Mouse (Mus musculus): ENCODE results near the gene Pitpnc1. TPM values are rescaled to one million over a fixed set of nuclear protein-coding genes. Genes with fewer than 3 reads are reported as not detected.
"Not testable (repeated sequence)": the region's sequence is repeated elsewhere in the genome, so short reads cannot be mapped to it uniquely, and the experiment has no call there.

The Pitpnc1 gene
- polyA plus RNA-seq, 1 experiment from 2014 or later, result 15.7 TPM

GRCm38 (mm10) chr11:107504364-107504763 is 33.9 kb upstream of the Pitpnc1 start:
- H3K36me3 ChIP-seq (ENCODE audit: control insufficient read depth, insufficient read depth, low read length); H3K9me3 ChIP-seq (ENCODE audit: control insufficient read depth, low read depth, low read length); H3K4me1 ChIP-seq (ENCODE audit: control insufficient read depth, insufficient read depth, low read length); H3K27me3 ChIP-seq (ENCODE audit: control insufficient read depth, insufficient read depth, low read length); ATAC-seq (ENCODE audit: insufficient number of reproducible peaks, insufficient read depth, low FRiP score, low read depth); H3K9ac ChIP-seq (replicated peaks; ENCODE audit: low read depth, low read length); H3K4me3 ChIP-seq (ENCODE audit: low read depth, low read length); H3K4me2 ChIP-seq (replicated peaks; ENCODE audit: low read depth, low read length); H3K27ac ChIP-seq (ENCODE audit: low read length): not testable (repeated sequence)
- WGBS, result 94% methylated on average over 3 of the region's 4 CpGs

GRCm38 (mm10) chr11:107502801-107503200 is 32.3 kb upstream of the Pitpnc1 start:
- Histone ChIP-seq H3K36me3 (ENCODE audit: control insufficient read depth, insufficient read depth, low read length) (peaks cover 12% of the 10 kb centered on the region), H3K27ac (ENCODE audit: low read length) (no peak overlapping the region), H3K27me3 (ENCODE audit: control insufficient read depth, insufficient read depth, low read length) (no peaks in the 10 kb centered on the region), H3K4me3 (ENCODE audit: low read depth, low read length) (no peak overlapping the region), H3K9ac (replicated peaks; ENCODE audit: low read depth, low read length) (no peak overlapping the region), H3K4me2 (replicated peaks; ENCODE audit: low read depth, low read length) (no peak overlapping the region), H3K9me3 (ENCODE audit: control insufficient read depth, low read depth, low read length) (no peaks in the 10 kb centered on the region), H3K4me1 (ENCODE audit: control insufficient read depth, insufficient read depth, low read length) (no peaks in the 10 kb centered on the region)
- 82% methylated on average over 8 of the region's 8 CpGs for WGBS
- no peak for ATAC-seq (ENCODE audit: insufficient number of reproducible peaks, insufficient read depth, low FRiP score, low read depth)

GRCm38 (mm10) chr11:107484341-107484740 is 13.8 kb upstream of the Pitpnc1 start:
- Histone ChIP-seq H3K27ac (ENCODE audit: low read length) (no peak overlapping the region), H3K27me3 (ENCODE audit: control insufficient read depth, insufficient read depth, low read length) (no peaks in the 10 kb centered on the region), H3K9me3 (ENCODE audit: control insufficient read depth, low read depth, low read length) (no peaks in the 10 kb centered on the region), H3K4me2 (replicated peaks; ENCODE audit: low read depth, low read length) (no peak overlapping the region), H3K4me1 (ENCODE audit: control insufficient read depth, insufficient read depth, low read length) (peaks cover 12% of the 10 kb centered on the region; the same call in 1 of the 2 replicates), H3K9ac (replicated peaks; ENCODE audit: low read depth, low read length) (no peak overlapping the region), H3K36me3 (ENCODE audit: control insufficient read depth, insufficient read depth, low read length) (peaks cover 36% of the 10 kb centered on the region), H3K4me3 (ENCODE audit: low read depth, low read length) (no peak overlapping the region)
- ATAC-seq (ENCODE audit: insufficient number of reproducible peaks, insufficient read depth, low FRiP score, low read depth), result no peak
- 89% methylated on average over 3 of the region's 3 CpGs for WGBS

- H3K4me2 ChIP-seq (replicated peaks; ENCODE audit: low read depth, low read length), result peak overlapping the region; percentile 92
- peak overlapping the region; percentile 97 for H3K9ac ChIP-seq (replicated peaks; ENCODE audit: low read depth, low read length)
- H3K27ac ChIP-seq (ENCODE audit: low read length), result peak overlapping the region; percentile 66
- no peak for ATAC-seq (ENCODE audit: insufficient number of reproducible peaks, insufficient read depth, low FRiP score, low read depth)
- H3K27me3 ChIP-seq (ENCODE audit: control insufficient read depth, insufficient read depth, low read length), result no peaks in the 10 kb centered on the region
- no peaks in the 10 kb centered on the region for H3K9me3 ChIP-seq (ENCODE audit: control insufficient read depth, low read depth, low read length)
- H3K4me1 ChIP-seq (ENCODE audit: control insufficient read depth, insufficient read depth, low read length), result peaks cover 12% of the 10 kb centered on the region; the same call in 1 of the 2 replicates
- H3K4me3 ChIP-seq (ENCODE audit: low read depth, low read length), result peak overlapping the region; percentile 97
- WGBS, result under 1% methylated on average over 10 of the region's 10 CpGs
- peaks cover 1% of the 10 kb centered on the region; the same call in 1 of the 2 replicates for H3K36me3 ChIP-seq (ENCODE audit: control insufficient read depth, insufficient read depth, low read length)
Observed at GRCm38 (mm10) chr11:107479862-107480203, 9.3 kb upstream of the Pitpnc1 start.

GRCm38 (mm10) chr11:107479053-107479861 is 8.8 kb upstream of the Pitpnc1 start, which contains the start of gene Psmd12:
Gene Psmd12 (plus strand): TSS chr11:107479484.
- peak within 1 kb of the TSS; percentile 66 for H3K27ac ChIP-seq (ENCODE audit: low read length)
- peak; percentile 97 for ATAC-seq (ENCODE audit: insufficient number of reproducible peaks, insufficient read depth, low FRiP score, low read depth)
- no peaks in the 10 kb centered on the region for H3K27me3 ChIP-seq (ENCODE audit: control insufficient read depth, insufficient read depth, low read length)
- H3K9ac ChIP-seq (replicated peaks; ENCODE audit: low read depth, low read length), result peak within 1 kb of the TSS; percentile 97
- under 1% methylated on average over 51 of the region's 51 CpGs for WGBS
- H3K4me3 ChIP-seq (ENCODE audit: low read depth, low read length), result peak within 1 kb of the TSS; percentile 97
- H3K4me2 ChIP-seq (replicated peaks; ENCODE audit: low read depth, low read length), result peak within 1 kb of the TSS; percentile 92
- H3K9me3 ChIP-seq (ENCODE audit: control insufficient read depth, low read depth, low read length), result no peaks in the 10 kb centered on the region
- H3K36me3 ChIP-seq (ENCODE audit: control insufficient read depth, insufficient read depth, low read length), result no peaks in the 10 kb centered on the region
- peaks cover 12% of the 10 kb centered on the region; the same call in 1 of the 2 replicates for H3K4me1 ChIP-seq (ENCODE audit: control insufficient read depth, insufficient read depth, low read length)

GRCm38 (mm10) chr11:107473137-107473820 is 2.8 kb upstream of the Pitpnc1 start:
- ATAC-seq (ENCODE audit: insufficient number of reproducible peaks, insufficient read depth, low FRiP score, low read depth), result no peak
- H3K4me2 ChIP-seq (replicated peaks; ENCODE audit: low read depth, low read length), result no peak overlapping the region
- peaks cover 7% of the 10 kb centered on the region for H3K4me1 ChIP-seq (ENCODE audit: control insufficient read depth, insufficient read depth, low read length)
- no peak overlapping the region for H3K4me3 ChIP-seq (ENCODE audit: low read depth, low read length)
- no peak overlapping the region for H3K27ac ChIP-seq (ENCODE audit: low read length)
- no peaks in the 10 kb centered on the region for H3K36me3 ChIP-seq (ENCODE audit: control insufficient read depth, insufficient read depth, low read length)
- no peaks in the 10 kb centered on the region for H3K27me3 ChIP-seq (ENCODE audit: control insufficient read depth, insufficient read depth, low read length)
- H3K9me3 ChIP-seq (ENCODE audit: control insufficient read depth, low read depth, low read length), result no peaks in the 10 kb centered on the region
- 25% methylated on average over 8 of the region's 8 CpGs for WGBS
- H3K9ac ChIP-seq (replicated peaks; ENCODE audit: low read depth, low read length), result no peak overlapping the region

- peaks cover 11% of the 10 kb centered on the region for H3K4me1 ChIP-seq (ENCODE audit: control insufficient read depth, insufficient read depth, low read length)
- no peak for ATAC-seq (ENCODE audit: insufficient number of reproducible peaks, insufficient read depth, low FRiP score, low read depth)
- no peaks in the 10 kb centered on the region for H3K27me3 ChIP-seq (ENCODE audit: control insufficient read depth, insufficient read depth, low read length)
- WGBS, result 89% methylated on average over 3 of the region's 3 CpGs
- no peaks in the 10 kb centered on the region for H3K36me3 ChIP-seq (ENCODE audit: control insufficient read depth, insufficient read depth, low read length)
- H3K9ac ChIP-seq (replicated peaks; ENCODE audit: low read depth, low read length), result no peak overlapping the region
- H3K27ac ChIP-seq (ENCODE audit: low read length), result no peak overlapping the region
- H3K9me3 ChIP-seq (ENCODE audit: control insufficient read depth, low read depth, low read length), result no peaks in the 10 kb centered on the region
- no peak overlapping the region for H3K4me3 ChIP-seq (ENCODE audit: low read depth, low read length)
- no peak overlapping the region for H3K4me2 ChIP-seq (replicated peaks; ENCODE audit: low read depth, low read length)
Observed at GRCm38 (mm10) chr11:107472304-107472703, 1.8 kb upstream of the Pitpnc1 start.

- WGBS, result 4% methylated on average over 11 of the region's 11 CpGs
- no peaks in the 10 kb centered on the region for H3K9me3 ChIP-seq (ENCODE audit: control insufficient read depth, low read depth, low read length)
- no peak overlapping the region for H3K9ac ChIP-seq (replicated peaks; ENCODE audit: low read depth, low read length)
- H3K4me1 ChIP-seq (ENCODE audit: control insufficient read depth, insufficient read depth, low read length), result peaks cover 14% of the 10 kb centered on the region
- H3K4me3 ChIP-seq (ENCODE audit: low read depth, low read length), result peak overlapping the region; percentile 62
- H3K27me3 ChIP-seq (ENCODE audit: control insufficient read depth, insufficient read depth, low read length), result no peaks in the 10 kb centered on the region
- peak overlapping the region; percentile 93; the same call in 1 of the 2 replicates for H3K27ac ChIP-seq (ENCODE audit: low read length)
- no peak for ATAC-seq (ENCODE audit: insufficient number of reproducible peaks, insufficient read depth, low FRiP score, low read depth)
- H3K36me3 ChIP-seq (ENCODE audit: control insufficient read depth, insufficient read depth, low read length), result no peaks in the 10 kb centered on the region
- peak overlapping the region; percentile 90 for H3K4me2 ChIP-seq (replicated peaks; ENCODE audit: low read depth, low read length)
Observed at GRCm38 (mm10) chr11:107471071-107471720, 697 bp upstream of the Pitpnc1 start.

Measured in stomach, embryonic 14.5 days (tissue).